Mouse (Mus musculus) lung, embryonic 14.5 days (tissue): ENCODE results near the gene Ttc30a2. TPM values are rescaled to one million over a fixed set of nuclear protein-coding genes. Genes with fewer than 3 reads are reported as not detected.
A peak's percentile ranks its signal among the peaks of the same experiment; 100 is the strongest.

Experiments
- ATAC-seq: fragments of 200-750 bp; cut with Nextera tagmentation; 2 replicates; pipeline ENCODE4 v1.8.0; 2017; ENCODE audit warnings: mild to moderate bottlenecking, moderate TSS enrichment, moderate library complexity; ENCODE audit not compliant: insufficient read depth
- DNase-seq: peaks from one replicate; pipeline ENCODE4 v3.0.0-alpha.2; 2015
- H3K27ac ChIP-seq: fragments of 300-500 bp; sonication (generic); 2 replicates; pipeline ENCODE4 v1.5.1; 2014; ENCODE audit warnings: low read depth, mild to moderate bottlenecking, moderate library complexity
- H3K27me3 ChIP-seq: fragments of 300-500 bp; sonication (generic); 2 replicates; pipeline ENCODE4 v1.6.1; 2014; ENCODE audit warnings: low read length, control low read depth; ENCODE audit not compliant: insufficient read depth
- H3K36me3 ChIP-seq: fragments of 300-500 bp; sonication (generic); 2 replicates; pipeline ENCODE4 v1.6.1; 2014; ENCODE audit warnings: control low read depth; ENCODE audit not compliant: insufficient read depth
- H3K4me1 ChIP-seq: fragments of 300-500 bp; sonication (generic); 2 replicates; pipeline ENCODE4 v1.6.1; 2014; ENCODE audit warnings: antibody characterized with exemption, control low read depth; ENCODE audit not compliant: insufficient read depth
- H3K4me2 ChIP-seq: fragments of 300-500 bp; sonication (generic); 2 replicates; pipeline ENCODE4 v1.6.1; 2014; ENCODE audit warnings: mild to moderate bottlenecking
- H3K4me3 ChIP-seq: fragments of 300-500 bp; sonication (generic); 2 replicates; pipeline ENCODE4 v1.5.1; 2014; ENCODE audit warnings: low read depth, low read length
- H3K9ac ChIP-seq: fragments of 300-500 bp; sonication (generic); 2 replicates; pipeline ENCODE4 v1.6.1; 2014
- H3K9me3 ChIP-seq: fragments of 300-500 bp; sonication (generic); 2 replicates; pipeline ENCODE4 v1.6.1; 2016; ENCODE audit warnings: low read depth, low read length, control low read depth
- CTCF ChIP-seq: IDR thresholded peaks from 2 replicates; pipeline ENCODE4 v1.5.1; 2016; ENCODE audit warnings: antibody characterized with exemption, low read depth
- WGBS: fragments of 180-500 bp; shearing (Covaris S2); extraction: QIAGEN DNeasy Blood & Tissue Kit; methylation state at CpG from one replicate; pipeline ENCODE4 v1.1.7; 2014; 5-methylcytosine and 5-hydroxymethylcytosine counted together
- polyA plus RNA-seq: library from polyadenylated mRNA; unstranded; fragments of >200 nt; fragmentation: Nextera tagmentation; extraction: Ambion mirVana; gene quantifications from 2 replicates; pipeline ENCODE4 v1.2.1, GENCODE M21; 2014

Ttc30a2 gene
- polyA plus RNA-seq, 1 experiment from 2014 or later = 0.33 TPM

DNA sequence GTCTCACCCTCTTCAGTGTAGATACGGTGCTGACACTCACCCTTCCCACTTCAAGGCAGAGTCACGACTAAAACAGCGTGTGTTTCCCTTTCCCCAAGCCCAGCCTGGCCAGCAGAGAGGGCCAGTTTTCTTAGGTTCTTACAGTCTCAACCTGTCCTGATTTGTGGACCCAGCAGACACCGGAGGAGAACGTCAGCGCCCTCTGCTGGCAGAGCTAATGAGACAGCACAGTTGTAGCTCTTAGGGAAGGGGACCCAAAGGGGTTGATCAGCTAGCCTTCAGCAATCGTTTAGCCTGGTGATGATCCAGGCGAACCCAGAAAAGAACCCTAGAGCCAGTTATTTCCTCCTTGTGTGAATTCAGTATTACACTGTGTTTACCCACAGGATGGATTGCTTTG, 23.4 kb upstream of the Ttc30a2 start:
- TF ChIP-seq CTCF = peak; percentile 72
- WGBS = 40% methylated on average over 8 of the region's 8 CpGs
- Histone ChIP-seq H3K9ac (no peak overlapping the region), H3K4me2 (no peak overlapping the region), H3K27ac (no peak overlapping the region), H3K36me3 (no peaks in the 10 kb centered on the region), H3K4me1 (peaks cover 11% of the 10 kb centered on the region; the same call in 1 of the 2 replicates), H3K27me3 (no peaks in the 10 kb centered on the region), H3K4me3 (no peak overlapping the region), H3K9me3 (no peaks in the 10 kb centered on the region)
- DNase-seq = peak; percentile 76
- peak; percentile 37; the same call in 1 of the 2 replicates for ATAC-seq

- H3K36me3 ChIP-seq = no peaks in the 10 kb centered on the region
- H3K4me3 ChIP-seq = no peak overlapping the region
- WGBS = 31% methylated on average over 12 of the region's 12 CpGs
- no peaks in the 10 kb centered on the region for H3K27me3 ChIP-seq
- peaks cover 11% of the 10 kb centered on the region; the same call in 1 of the 2 replicates for H3K4me1 ChIP-seq
- DNase-seq (no peak), ATAC-seq (no peak)
- no peaks in the 10 kb centered on the region for H3K9me3 ChIP-seq
- H3K27ac ChIP-seq = no peak overlapping the region
- no peak overlapping the region for H3K9ac ChIP-seq
- TF ChIP-seq CTCF = no peak
- H3K4me2 ChIP-seq = no peak overlapping the region
These were observed 21.7 kb upstream of the Ttc30a2 start for GRCm38 (mm10) chr2:75999636-76000035.

- Histone ChIP-seq H3K27me3 (no peaks in the 10 kb centered on the region), H3K27ac (0 out of 2 replicates have a peak overlapping the region, but pooled peaks have one; percentile 19), H3K4me2 (no peak overlapping the region), H3K4me3 (no peak overlapping the region), H3K36me3 (no peaks in the 10 kb centered on the region), H3K9me3 (no peaks in the 10 kb centered on the region), H3K4me1 (peaks cover 11% of the 10 kb centered on the region; the same call in 1 of the 2 replicates), H3K9ac (no peak overlapping the region)
- DNase-seq (peak; percentile 67), ATAC-seq (peak; percentile 50; the same call in 1 of the 2 replicates)
- 13% methylated on average over 8 of the region's 8 CpGs for WGBS
- TF ChIP-seq CTCF = no peak
These were observed 20.7 kb upstream of the Ttc30a2 start for GRCm38 (mm10) chr2:75998692-75999091.

GRCm38 (mm10) chr2:75997726-75998125, 19.8 kb upstream of the Ttc30a2 start:
- TF ChIP-seq CTCF = no peak
- whole genome bisulfite sequencing = 28% methylated on average over 12 of the region's 12 CpGs
- H3K4me3 ChIP-seq = no peak overlapping the region
- H3K9ac ChIP-seq = no peak overlapping the region
- no peak for ATAC-seq
- no peaks in the 10 kb centered on the region for H3K9me3 ChIP-seq
- no peak overlapping the region for H3K4me2 ChIP-seq
- H3K4me1 ChIP-seq = peaks cover 11% of the 10 kb centered on the region; the same call in 1 of the 2 replicates
- H3K27me3 ChIP-seq = no peaks in the 10 kb centered on the region
- H3K36me3 ChIP-seq = no peaks in the 10 kb centered on the region
- no peak overlapping the region for H3K27ac ChIP-seq
- no peak for DNase-seq

DNA sequence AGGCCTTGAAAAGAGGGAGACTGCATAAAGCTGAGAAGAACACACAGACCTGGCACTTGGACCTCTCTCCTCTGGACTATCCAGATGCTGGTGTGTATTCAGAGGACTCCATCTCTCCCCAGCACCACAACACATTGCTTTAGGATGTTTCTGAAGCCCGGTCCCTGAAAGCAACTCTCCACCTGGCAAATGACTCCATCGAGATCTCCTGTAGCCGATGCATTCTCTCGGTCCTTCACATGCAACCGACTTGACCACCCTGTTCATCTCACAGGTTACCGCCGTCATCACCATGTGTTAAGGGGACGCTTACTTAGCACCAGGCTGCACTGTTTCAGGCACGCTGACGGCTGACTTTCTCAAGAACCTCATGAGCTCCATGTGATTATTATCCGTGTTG, 16.9 kb upstream of the Ttc30a2 start:
- WGBS = 91% methylated on average over 11 of the region's 11 CpGs
- ATAC-seq (no peak), DNase-seq (no peak)
- no peaks in the 10 kb centered on the region for H3K9me3 ChIP-seq
- no peak for TF ChIP-seq CTCF
- H3K36me3 ChIP-seq = no peaks in the 10 kb centered on the region
- no peaks in the 10 kb centered on the region for H3K27me3 ChIP-seq
- H3K4me2 ChIP-seq = no peak overlapping the region
- peaks cover 25% of the 10 kb centered on the region for H3K4me1 ChIP-seq
- H3K9ac ChIP-seq = no peak overlapping the region
- no peak overlapping the region for H3K4me3 ChIP-seq
- no peak overlapping the region for H3K27ac ChIP-seq

DNA sequence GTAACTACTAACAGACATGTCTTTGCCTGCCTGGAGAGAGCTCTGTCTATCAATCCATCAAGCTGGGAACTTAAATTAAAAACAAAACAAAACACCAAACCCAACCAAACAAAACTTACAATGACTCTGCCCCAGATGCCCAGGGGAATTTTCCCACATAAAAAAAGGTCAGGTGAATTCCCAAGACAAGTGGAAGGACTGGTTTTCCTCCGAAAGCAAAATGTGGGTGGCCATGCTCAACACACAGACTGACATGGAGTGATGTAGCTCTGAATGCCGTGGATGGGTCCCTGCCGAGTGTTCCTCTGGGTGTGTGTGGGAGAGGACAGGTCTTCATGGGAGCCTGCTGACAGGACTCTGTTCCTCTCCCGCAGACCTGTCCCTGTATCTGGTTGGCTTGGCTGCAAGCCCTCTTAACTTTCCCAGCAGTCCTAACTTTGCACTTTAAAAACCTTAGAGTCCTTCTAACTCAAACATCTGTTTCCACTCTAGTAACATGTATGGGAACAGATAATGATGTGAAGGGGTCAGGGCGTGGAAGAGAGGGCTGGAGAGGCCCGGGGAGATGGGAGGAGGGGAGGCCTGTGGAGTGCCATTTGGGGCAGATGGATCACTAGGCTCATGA, 13.7 kb upstream of the Ttc30a2 start:
- ATAC-seq (peak; percentile 89), DNase-seq (peak; percentile 85)
- no peak for TF ChIP-seq CTCF
- no peak overlapping the region for H3K9ac ChIP-seq
- H3K4me3 ChIP-seq = no peak overlapping the region
- peaks cover 25% of the 10 kb centered on the region for H3K4me1 ChIP-seq
- no peaks in the 10 kb centered on the region for H3K27me3 ChIP-seq
- H3K36me3 ChIP-seq = no peaks in the 10 kb centered on the region
- no peak overlapping the region for H3K4me2 ChIP-seq
- H3K9me3 ChIP-seq = no peaks in the 10 kb centered on the region
- WGBS = 6% methylated on average over 6 of the region's 6 CpGs
- peak overlapping the region; percentile 5; the same call in 1 of the 2 replicates for H3K27ac ChIP-seq

DNA sequence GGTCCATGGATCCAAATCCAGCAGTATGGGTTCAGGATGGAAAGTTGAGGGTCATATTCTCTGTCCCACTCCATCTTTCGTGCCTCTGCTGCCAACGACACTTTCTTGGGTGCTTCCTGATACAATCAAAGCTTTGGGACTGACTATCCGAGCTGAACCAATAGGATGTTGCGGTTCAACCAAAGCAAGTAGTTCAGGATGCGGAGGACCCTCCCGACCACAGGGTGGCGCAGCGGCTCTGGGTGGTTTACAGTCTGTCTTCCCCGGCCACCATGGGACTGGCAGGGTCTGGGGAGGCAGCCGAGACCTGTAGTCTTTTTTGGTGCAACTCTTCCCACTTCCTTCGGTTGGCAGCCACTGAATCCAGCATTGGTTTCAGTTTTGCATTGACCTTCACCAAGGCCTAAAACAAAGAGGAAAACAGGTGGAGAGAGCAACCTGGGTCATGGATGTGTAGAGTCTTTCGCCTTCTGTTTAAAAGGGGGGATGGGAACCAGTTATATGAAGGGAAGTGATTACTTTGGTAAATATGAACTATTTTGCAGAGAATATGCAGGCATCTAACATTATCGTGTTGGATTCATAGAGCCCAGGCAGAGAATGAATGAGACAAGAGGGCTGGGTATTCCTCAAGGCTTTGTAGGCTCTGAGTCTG, 13.0 kb upstream of the Ttc30a2 start:
- Histone ChIP-seq H3K36me3 (no peaks in the 10 kb centered on the region), H3K27me3 (no peaks in the 10 kb centered on the region), H3K27ac (peak overlapping the region; percentile 5; the same call in 1 of the 2 replicates), H3K9me3 (no peaks in the 10 kb centered on the region), H3K4me2 (no peak overlapping the region), H3K4me1 (peaks cover 25% of the 10 kb centered on the region), H3K4me3 (no peak overlapping the region), H3K9ac (no peak overlapping the region)
- no peak for ATAC-seq
- peak; percentile 80 for DNase-seq
- peak; percentile 74 for TF ChIP-seq CTCF
- WGBS = 42% methylated on average over 13 of the region's 13 CpGs
